Mouse (Mus musculus) embryonic fibroblast, embryonic 13.5 days (primary cell): Measurements from ENCODE around the gene Gm20388. TPM values are rescaled to one million over a fixed set of nuclear protein-coding genes. Genes with fewer than 3 reads are reported as not detected.
A peak's percentile ranks its signal among the peaks of the same experiment; 100 is the strongest.

Experiments
- H3K27ac ChIP-seq: 2 replicates; pipeline ENCODE4 v1.5.1; 2012; ENCODE audit warnings: low read length, control low read depth, inconsistent platforms; ENCODE audit not compliant: insufficient read depth
- H3K4me1 ChIP-seq: 2 replicates; pipeline ENCODE4 v1.6.1; 2011; ENCODE audit warnings: low read length; ENCODE audit not compliant: control insufficient read depth, insufficient read depth
- H3K4me3 ChIP-seq: 2 replicates; pipeline ENCODE4 v1.5.1; 2011; ENCODE audit warnings: mild to moderate bottlenecking, control low read depth, low read length; ENCODE audit not compliant: insufficient read depth
- CTCF ChIP-seq: IDR thresholded peaks from 2 replicates; pipeline ENCODE4 v1.5.1; 2011; ENCODE audit warnings: mild to moderate bottlenecking, control low read depth, low read length, moderate library complexity, borderline replicate concordance; ENCODE audit not compliant: insufficient read depth
- POLR2A ChIP-seq: IDR thresholded peaks from 2 replicates; pipeline ENCODE4 v1.6.1; 2011; ENCODE audit warnings: low read depth, mild to moderate bottlenecking, control low read depth, low read length, moderate library complexity
- polyA plus RNA-seq: library from polyadenylated mRNA; stranded (reverse); fragments of >200 nt; gene quantifications from 2 replicates; pipeline ENCODE4 v1.2.4, GENCODE M21; 2011; ENCODE audit warnings: low read depth; ENCODE audit not compliant: missing spikeins, insufficient read length

Gene Gm20388
- polyA plus RNA-seq, 1 experiment, result 82.8 TPM

DNA sequence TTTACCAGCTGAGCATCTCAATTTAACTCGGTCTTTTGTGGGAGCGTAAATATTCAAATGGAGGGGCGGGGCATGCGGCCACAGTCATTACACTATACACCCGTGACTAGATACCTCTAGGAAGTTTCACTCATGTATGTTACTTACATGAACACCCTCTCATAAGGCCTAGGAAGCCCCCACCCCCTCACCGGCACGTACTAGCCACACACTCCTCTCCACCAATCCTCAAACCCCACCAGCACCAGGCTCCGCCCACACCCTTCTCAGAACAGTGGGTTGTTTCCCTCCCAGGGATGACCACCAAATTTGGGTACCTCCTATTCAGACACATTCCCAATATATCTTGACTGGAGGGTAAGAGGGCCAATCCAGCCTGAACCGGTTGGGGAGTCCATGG, 696.8 kb downstream of the Gm20388 start:
- H3K4me3 ChIP-seq, result no peak overlapping the region
- H3K4me1 ChIP-seq, result no peaks in the 10 kb centered on the region
- TF ChIP-seq CTCF (no peak), POLR2A (no peak)
- H3K27ac ChIP-seq, result no peak overlapping the region

DNA sequence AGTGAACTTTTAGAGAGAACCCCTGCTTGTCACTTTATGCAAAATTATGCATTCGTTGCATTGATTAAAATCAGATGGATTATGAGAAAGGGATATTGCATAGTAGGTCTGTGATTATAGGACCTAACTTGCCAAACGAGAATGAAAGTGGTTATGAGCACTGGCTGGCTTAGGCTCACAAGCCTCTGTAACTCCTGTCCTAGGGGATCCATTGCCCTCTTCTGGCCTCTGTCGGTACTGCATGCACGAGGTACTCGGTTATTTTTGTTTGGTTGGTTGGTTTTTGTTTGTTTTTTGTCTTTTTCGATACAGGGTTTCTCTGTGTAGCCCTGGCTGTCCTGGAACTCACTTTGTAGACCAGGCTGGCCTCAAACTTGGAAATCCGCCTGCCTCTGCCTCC, 697.2 kb downstream of the Gm20388 start:
- TF ChIP-seq CTCF, result peak; percentile 42; the same call in 1 of the 2 replicates
- no peak for TF ChIP-seq POLR2A
- H3K27ac ChIP-seq, result no peak overlapping the region
- no peak overlapping the region for H3K4me3 ChIP-seq
- H3K4me1 ChIP-seq, result no peaks in the 10 kb centered on the region

DNA sequence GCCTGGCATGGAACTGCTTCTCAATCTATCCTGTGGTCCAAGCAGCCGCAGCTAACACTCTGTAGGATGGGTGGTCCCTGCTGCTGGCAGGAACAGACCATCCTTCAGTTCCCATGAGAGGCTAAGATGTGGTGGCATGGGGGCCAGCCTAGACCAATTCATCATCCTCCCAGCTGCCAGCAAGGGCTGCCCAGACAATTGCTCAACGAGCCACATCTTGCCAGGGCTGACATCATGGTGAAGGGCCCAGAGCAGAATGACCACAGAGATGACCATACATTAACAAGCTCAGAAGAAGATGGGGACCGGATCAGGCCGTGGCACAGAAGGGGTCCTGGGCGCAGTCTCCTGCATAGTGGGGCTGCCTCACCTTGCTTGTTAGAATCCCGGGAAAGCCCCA, 700.2 kb downstream of the Gm20388 start:
- no peak overlapping the region for H3K4me3 ChIP-seq
- TF ChIP-seq CTCF, result no peak
- no peak for TF ChIP-seq POLR2A
- no peaks in the 10 kb centered on the region for H3K4me1 ChIP-seq
- H3K27ac ChIP-seq, result no peak overlapping the region

GRCm38 (mm10) chr8:120614491-120614890, 703.9 kb downstream of the Gm20388 start:
- H3K27ac ChIP-seq, result no peak overlapping the region
- H3K4me1 ChIP-seq, result no peaks in the 10 kb centered on the region
- H3K4me3 ChIP-seq, result no peak overlapping the region
- TF ChIP-seq POLR2A (no peak), CTCF (no peak)

- no peak overlapping the region for H3K27ac ChIP-seq
- TF ChIP-seq POLR2A (no peak), CTCF (no peak)
- 0 out of 2 replicates have a peak, but pooled peaks cover 3% of the 10 kb centered on the region for H3K4me1 ChIP-seq
- no peak overlapping the region for H3K4me3 ChIP-seq
Measured at GRCm38 (mm10) chr8:120616663-120617626, 706.3 kb downstream of the Gm20388 start.

- Histone ChIP-seq H3K4me1 (0 out of 2 replicates have a peak, but pooled peaks cover 3% of the 10 kb centered on the region), H3K27ac (no peak overlapping the region), H3K4me3 (no peak overlapping the region)
- TF ChIP-seq POLR2A, result no peak
- 0 out of 2 replicates have a peak, but pooled peaks have one; percentile 18 for TF ChIP-seq CTCF
Measured at GRCm38 (mm10) chr8:120618110-120618509, 707.5 kb downstream of the Gm20388 start.

- no peak overlapping the region for H3K4me3 ChIP-seq
- 0 out of 2 replicates have a peak, but pooled peaks cover 3% of the 10 kb centered on the region for H3K4me1 ChIP-seq
- TF ChIP-seq CTCF (no peak), POLR2A (no peak)
- H3K27ac ChIP-seq, result no peak overlapping the region
Measured at GRCm38 (mm10) chr8:120619235-120620180, 708.9 kb downstream of the Gm20388 start.

DNA sequence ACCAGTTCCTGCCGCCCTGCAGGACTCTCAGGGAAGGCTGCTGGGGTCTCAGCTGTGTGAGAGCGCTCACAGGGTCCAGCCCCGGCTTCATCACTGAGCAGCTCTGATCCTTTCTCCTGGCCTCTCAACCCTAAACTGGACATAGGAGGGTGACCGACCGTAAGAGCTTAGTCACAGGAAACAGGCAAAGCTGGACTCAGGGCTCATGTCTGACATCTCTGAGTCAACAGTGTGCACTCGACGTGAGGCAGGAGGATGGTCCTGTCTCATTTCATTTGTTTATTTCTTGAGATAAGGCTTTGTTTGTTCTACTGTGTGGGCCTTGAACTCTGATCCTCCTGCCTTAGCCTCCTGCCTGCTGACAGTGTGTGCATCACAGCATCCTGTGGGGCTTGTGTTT, 709.8 kb downstream of the Gm20388 start:
- no peak for TF ChIP-seq CTCF
- no peak for TF ChIP-seq POLR2A
- Histone ChIP-seq H3K4me1 (0 out of 2 replicates have a peak, but pooled peaks cover 3% of the 10 kb centered on the region), H3K27ac (no peak overlapping the region), H3K4me3 (no peak overlapping the region)

DNA sequence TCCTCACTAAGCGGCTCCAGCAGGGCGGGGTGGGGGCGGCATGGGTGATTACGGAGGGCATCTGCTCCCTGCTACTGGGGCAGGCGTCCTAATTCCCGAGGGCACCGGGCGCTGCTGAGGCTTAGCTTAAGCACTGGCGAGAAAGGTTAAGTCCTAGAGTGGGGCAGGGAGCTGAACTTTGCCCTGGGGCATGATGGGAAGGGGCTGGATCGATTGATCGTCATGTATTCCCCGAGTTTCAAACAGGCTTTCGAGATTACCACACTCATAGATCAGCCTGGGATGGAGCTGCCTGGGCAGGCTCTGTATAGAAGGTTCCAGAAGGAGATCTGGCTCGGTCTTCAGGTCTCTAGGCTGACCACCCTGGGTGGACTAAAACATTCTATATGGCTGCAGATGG, 711.5 kb downstream of the Gm20388 start:
- TF ChIP-seq CTCF (no peak), POLR2A (no peak)
- no peak overlapping the region for H3K27ac ChIP-seq
- 0 out of 2 replicates have a peak, but pooled peaks cover 3% of the 10 kb centered on the region for H3K4me1 ChIP-seq
- no peak overlapping the region for H3K4me3 ChIP-seq

- Histone ChIP-seq H3K27ac (no peak overlapping the region), H3K4me3 (no peak overlapping the region), H3K4me1 (0 out of 2 replicates have a peak, but pooled peaks cover 3% of the 10 kb centered on the region)
- TF ChIP-seq CTCF (no peak), POLR2A (no peak)
Measured at GRCm38 (mm10) chr8:120623608-120624007, 713.0 kb downstream of the Gm20388 start.
